Mouse (Mus musculus): Measurements from ENCODE around the gene Gm17521.
"Not testable (repeated sequence)": the region's sequence is repeated elsewhere in the genome, so short reads cannot be mapped to it uniquely, and the experiment has no call there.

- not testable (repeated sequence) for TF ChIP-seq CTCF (IDR thresholded peaks at IDR 0.05; ENCODE audit: extremely low read depth, insufficient read length, insufficient replicate concordance, low read depth, low read length); POLR2A (IDR thresholded peaks at IDR 0.05; ENCODE audit: low read depth, low read length)
These were observed at the start of gene Gm17521 for GRCm38 (mm10) chrX:123029569-123029968.
